Mouse (Mus musculus) myocyte (in vitro differentiated cells): ENCODE measurements at regions not wholly inside any gene's neighbourhood (a gene's known extent, or its start where the extent isn't known, plus 50 kb on each side); places are given as distances from the start of the nearest gene placed in this dataset.

Source experiments
- CEBPB ChIP-seq: IDR thresholded peaks from 2 replicates; pipeline ENCODE4 v1.6.1; 2011; ENCODE audit warnings: mild to moderate bottlenecking, moderate library complexity; ENCODE audit not compliant: poor library complexity, insufficient read depth, severe bottlenecking
- E2F4 ChIP-seq: IDR thresholded peaks from one replicate; pipeline ENCODE4 v1.6.1; 2011; ENCODE audit warnings: mild to moderate bottlenecking, control low read depth, moderate library complexity; ENCODE audit not compliant: insufficient read depth
- MAX ChIP-seq: IDR thresholded peaks from one replicate; pipeline ENCODE4 v1.6.1; 2011; ENCODE audit warnings: low read depth, mild to moderate bottlenecking, control low read depth
- MYOD1 ChIP-seq, 3 experiments: IDR thresholded peaks; one replicate each; pipeline ENCODE4 v1.6.1; 2011; ENCODE audit warnings: control low read depth in 2 of 3, low read depth in 2 of 3, mild to moderate bottlenecking in 2 of 3, moderate library complexity in 1 of 3; ENCODE audit not compliant: insufficient read length in 2 of 3, control insufficient read depth in 1 of 3
- MYOG ChIP-seq, 3 experiments: IDR thresholded peaks; one replicate each; pipeline ENCODE4 v1.6.1; 2011; ENCODE audit warnings: control low read depth in 2 of 3, low read depth in 2 of 3, mild to moderate bottlenecking in 2 of 3; ENCODE audit not compliant: insufficient read length in 2 of 3, control insufficient read depth in 1 of 3, insufficient read depth in 1 of 3
- POLR2A ChIP-seq: IDR thresholded peaks from one replicate; pipeline ENCODE4 v1.6.1; 2011; ENCODE audit warnings: low read depth, mild to moderate bottlenecking, control low read depth, moderate library complexity; ENCODE audit not compliant: insufficient read length
- POLR2AphosphoS2 ChIP-seq: IDR thresholded peaks from one replicate; pipeline ENCODE4 v1.6.1; 2011; ENCODE audit warnings: low read depth, control low read depth; ENCODE audit not compliant: insufficient read length
- REST ChIP-seq: IDR thresholded peaks from one replicate; pipeline ENCODE4 v1.6.1; 2011; ENCODE audit warnings: mild to moderate bottlenecking, control low read depth, moderate library complexity; ENCODE audit not compliant: insufficient read depth, insufficient read length
- TCF12 ChIP-seq: IDR thresholded peaks from one replicate; pipeline ENCODE4 v1.6.1; 2011; ENCODE audit warnings: mild to moderate bottlenecking, control low read depth; ENCODE audit not compliant: poor library complexity, insufficient read depth, severe bottlenecking
- TCF3 ChIP-seq: IDR thresholded peaks from one replicate; pipeline ENCODE4 v1.6.1; 2011; ENCODE audit warnings: low read depth, control low read depth; ENCODE audit not compliant: insufficient read length
- USF1 ChIP-seq: IDR thresholded peaks from one replicate; pipeline ENCODE4 v1.6.1; 2011; ENCODE audit warnings: low read depth, mild to moderate bottlenecking, control low read depth, moderate library complexity

- TF ChIP-seq POLR2A: no peak
- TF ChIP-seq USF1: no peak
- TF ChIP-seq MAX: no peak
- TF ChIP-seq MYOD1 (IDR thresholded peaks at IDR 0.05; ENCODE audit: control insufficient read depth in 1 of 3, insufficient read length in 2 of 3, low read depth in 2 of 3): no peak
- no peak for TF ChIP-seq POLR2AphosphoS2
- no peak for TF ChIP-seq TCF12
- TF ChIP-seq CEBPB: no peak
- no peak for TF ChIP-seq MYOG (IDR thresholded peaks at IDR 0.05; ENCODE audit: control insufficient read depth in 1 of 3, insufficient read depth in 1 of 3, insufficient read length in 2 of 3, low read depth in 2 of 3)
- TF ChIP-seq E2F4: no peak
- no peak for TF ChIP-seq TCF3
- TF ChIP-seq REST: no peak
Measured at GRCm38 (mm10) chr2:92687702-92688101, 88.2 kb downstream of the Chst1 start.
